Mouse (Mus musculus): ENCODE measurements around the gene Wdr25.
A peak's percentile ranks its signal among the peaks of the same experiment; 100 is the strongest.

Wdr25 gene

DNA sequence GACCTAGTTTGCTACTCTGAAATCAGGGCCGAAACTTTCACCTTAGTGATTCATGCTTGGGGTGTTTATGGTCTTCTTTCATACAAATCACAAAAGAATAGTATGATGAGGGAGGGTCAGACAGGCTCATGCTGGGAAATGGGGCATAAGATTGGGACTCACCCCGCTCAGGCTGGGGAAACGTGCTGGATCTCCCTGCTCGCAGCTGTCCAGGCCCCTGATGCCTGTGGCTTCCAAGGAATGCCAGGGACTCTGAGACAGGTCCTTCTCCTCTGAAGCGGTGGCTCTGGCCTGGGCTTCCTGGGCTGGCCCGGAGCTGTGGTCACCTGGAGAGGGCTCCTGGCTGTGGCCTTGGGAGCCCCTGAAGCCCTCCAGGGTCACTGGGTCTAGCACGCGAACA lies 165.2 kb downstream of the Wdr25 start:
- no peak for DNase-seq (ENCODE audit: low read depth, low spot score)

DNA sequence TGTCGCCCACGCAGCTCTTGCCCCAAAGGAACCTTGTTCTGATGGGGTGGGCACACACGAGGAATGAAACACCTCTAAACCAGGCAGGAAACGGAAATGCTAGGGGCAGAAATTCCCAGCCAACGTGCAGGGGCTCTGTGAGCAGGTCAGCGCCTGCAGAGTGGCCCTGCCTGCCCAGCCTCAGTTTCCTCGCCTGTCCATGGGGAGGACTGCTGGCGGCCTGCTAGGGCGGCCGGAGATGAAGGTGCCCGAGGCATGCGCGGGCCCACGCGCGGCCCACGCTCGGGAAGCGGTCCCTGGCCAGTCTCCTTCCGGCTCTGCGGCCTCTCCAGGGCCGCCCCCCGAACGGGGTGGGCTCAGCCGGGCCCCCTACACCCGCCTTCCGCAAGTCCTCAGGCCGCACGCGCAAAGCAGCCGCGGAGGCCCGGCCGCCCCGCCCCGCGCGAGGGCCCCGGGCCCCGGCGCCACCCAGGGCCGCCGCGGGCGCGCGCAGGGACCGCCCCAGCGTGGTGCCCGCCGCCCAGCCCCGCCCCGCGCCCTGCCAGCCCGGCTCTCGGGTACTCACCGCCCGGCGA lies 174.2 kb downstream of the Wdr25 start:
- peak; percentile 59 for DNase-seq (ENCODE audit: low read depth, low spot score)

DNA sequence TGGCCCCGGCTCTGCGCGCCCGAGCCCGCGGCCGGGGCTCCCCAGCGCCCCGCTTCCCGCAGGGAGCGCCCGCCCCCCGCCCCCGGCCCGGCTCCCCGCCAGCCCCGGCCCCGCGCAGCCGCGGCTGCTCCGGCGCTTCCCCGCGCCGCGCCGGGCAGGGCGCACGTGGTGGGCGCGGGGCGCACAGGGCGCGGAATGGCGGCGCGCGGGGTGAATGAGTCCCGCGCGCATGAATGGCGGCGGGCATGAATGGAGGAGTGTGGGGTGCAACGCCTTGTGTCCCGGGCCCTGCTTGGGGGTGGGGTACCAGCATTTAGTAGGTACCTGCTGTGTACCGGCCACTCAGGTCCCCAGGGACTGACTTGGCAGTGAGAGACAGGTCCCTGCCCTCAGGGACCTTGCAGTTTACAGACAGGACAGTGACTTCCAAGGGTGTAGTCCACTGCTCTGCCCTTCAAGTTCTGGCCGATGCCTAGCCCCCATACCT lies 174.8 kb downstream of the Wdr25 start, which contains the start of gene Begain:
TSS of gene Begain (minus strand) at position 51 of the 487 bp plus-strand sequence.
- DNase-seq (ENCODE audit: low read depth, low spot score), result peak; percentile 18

DNA sequence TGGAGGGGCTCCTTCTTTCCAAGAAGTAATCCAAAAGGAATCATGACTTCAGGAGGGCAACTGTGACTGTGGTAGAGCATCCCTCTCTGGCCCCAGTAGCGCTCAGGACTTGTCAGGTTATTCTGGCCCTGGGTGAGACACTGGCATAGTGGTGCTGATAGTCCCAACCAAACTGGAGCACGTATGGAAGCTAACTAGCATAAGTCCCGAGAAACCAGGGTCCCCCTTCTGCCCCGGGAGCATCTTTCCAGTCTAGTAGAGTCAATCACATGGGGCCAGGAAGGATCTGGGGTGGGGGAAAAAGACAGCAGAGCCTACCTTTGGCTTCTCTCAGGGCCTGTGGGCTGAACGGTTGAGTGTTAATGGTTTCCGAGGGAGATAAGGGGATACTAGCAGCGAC lies 175.3 kb downstream of the Wdr25 start:
- DNase-seq (ENCODE audit: low read depth, low spot score), result no peak

DNA sequence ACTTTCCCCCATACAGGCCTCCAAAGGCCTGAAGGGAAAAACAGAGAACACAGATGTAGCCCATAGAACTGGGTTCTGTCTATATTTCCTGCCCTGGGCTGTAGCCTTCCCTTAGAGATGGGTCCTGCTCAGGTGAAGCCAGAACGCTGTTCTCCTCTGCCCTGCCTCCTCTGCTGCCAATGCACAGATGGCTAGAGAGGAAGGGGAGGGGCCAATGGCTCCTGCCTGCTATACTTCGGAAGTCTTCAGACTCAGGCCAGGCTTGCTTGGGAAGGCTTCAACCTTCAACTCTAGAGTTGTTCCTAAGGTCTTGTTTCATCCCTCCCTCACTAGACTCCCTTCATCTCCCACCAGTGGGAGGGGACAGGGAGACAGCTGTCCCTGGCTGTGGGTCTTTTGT lies 176.3 kb downstream of the Wdr25 start:
- no peak for DNase-seq (ENCODE audit: low read depth, low spot score)

DNA sequence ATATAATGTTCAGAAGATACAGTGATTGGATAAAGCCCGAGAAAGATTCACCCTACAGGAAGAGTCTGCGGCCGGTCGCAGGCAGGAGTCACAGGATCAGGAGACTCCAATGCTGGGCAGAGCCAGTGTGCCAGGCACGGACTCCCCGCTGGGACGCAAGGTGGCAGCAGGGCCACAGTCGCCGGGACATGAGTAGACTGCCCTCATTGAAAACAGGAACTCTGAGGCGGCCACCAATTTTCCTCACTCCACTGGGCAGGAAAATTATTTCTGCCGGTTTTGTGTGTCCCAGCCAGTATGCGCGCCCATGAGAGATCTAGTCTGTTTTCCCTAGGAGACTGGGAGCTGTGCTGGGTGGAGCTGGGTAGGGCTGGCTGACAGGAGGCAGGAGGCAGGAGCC lies 177.8 kb downstream of the Wdr25 start:
- no peak for DNase-seq (ENCODE audit: low read depth, low spot score)

DNA sequence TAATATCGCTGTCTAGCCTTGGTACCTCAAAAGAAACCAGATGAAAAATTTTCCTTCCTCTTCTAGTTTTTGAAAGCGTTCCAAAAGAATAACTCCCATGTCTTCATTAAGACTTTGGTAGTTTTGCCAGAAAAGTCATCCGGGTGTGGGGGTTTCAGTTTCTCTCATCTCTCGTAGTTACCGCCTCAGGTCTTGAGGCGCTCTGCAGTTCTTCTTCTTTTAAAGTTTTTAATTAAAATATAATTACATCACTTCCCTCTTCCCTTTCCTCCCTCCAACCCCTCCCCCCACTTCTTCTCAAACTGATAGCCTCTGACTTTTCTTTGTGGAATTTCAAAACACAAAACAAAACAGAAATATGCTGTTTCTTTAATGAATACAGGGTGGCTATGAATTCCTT lies 180.7 kb downstream of the Wdr25 start:
- no peak for DNase-seq (ENCODE audit: low read depth, low spot score)

DNA sequence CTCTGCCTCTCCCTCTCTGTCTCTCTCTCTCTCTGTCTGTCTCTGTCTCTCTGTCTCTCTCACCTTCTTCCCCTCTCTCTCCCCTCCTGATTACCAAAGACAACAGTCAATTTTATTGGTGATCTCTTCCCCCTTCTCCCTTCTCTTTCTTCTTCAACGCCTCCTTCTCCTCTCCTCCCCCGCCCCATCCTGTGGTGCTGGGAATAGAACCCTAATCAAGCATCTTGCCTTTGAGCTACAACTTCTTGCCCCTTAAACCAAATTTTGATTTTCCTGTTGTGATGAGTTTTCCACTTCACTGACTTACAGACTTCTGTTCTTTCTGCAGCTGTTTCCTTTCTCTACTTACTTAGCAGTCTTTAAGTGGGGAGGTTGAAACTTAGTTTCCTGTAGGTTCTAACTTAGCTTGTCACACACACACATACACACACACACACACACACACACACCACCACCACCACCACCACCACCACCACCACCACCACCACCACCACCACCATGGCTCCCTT lies 181.4 kb downstream of the Wdr25 start:
- no peak for DNase-seq (ENCODE audit: low read depth, low spot score)

DNA sequence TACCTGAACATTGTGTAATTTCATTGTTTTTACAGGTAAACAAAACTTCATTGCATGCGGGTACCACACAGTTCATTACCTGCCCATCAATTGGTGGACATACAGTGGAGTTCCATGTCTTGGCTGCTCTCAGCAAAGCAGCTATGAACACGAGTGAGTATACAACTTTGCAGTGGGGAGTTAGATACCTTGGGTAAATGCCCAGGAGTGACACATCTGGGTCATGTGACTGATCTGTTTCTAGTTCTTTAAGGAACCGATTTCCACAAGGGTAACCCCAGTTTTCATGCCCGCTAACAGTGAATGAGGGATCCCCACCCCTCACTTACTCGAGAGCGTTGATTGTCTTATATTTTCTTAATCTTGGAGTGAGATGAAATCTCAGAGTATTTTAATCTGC lies 183.6 kb downstream of the Wdr25 start:
- no peak for DNase-seq (ENCODE audit: low read depth, low spot score)

All from mesoderm, embryonic 11.5 days (tissue).